Mouse (Mus musculus): ENCODE measurements around the gene Cfap126.

Gene Cfap126

GRCm38 (mm10) chr1:171096110-171096964 is 17.4 kb upstream of the Cfap126 start:
- CTCF ChIA-PET = interaction anchor here (0.6 kb wide), 1 partner anchor 164 kb away, joined by 4 read pairs; no protein-coding TSS in a partner anchor

DNA sequence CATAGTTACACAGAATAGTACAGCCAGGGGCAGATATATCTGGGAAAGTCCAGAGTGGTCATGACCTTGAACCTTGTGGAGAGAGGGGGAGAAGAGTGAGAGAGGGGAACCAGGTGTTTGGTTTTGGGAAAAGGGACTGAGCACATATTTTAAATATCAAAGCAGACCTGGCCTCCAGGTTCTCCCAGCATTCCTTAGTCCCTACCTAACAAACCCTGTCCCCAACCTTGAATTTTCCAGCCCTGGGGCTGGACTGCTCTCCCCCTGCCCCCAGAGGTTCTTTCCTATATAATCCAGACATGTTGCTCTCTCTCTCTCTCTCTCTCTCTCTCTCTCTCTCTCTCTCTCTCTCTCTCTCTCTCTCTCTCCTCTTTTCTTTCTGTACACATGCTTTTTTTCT is 16.6 kb upstream of the Cfap126 start:
- CTCF ChIA-PET = no interaction called here

- CTCF ChIA-PET = no interaction called here
These were observed 16.1 kb upstream of the Cfap126 start for GRCm38 (mm10) chr1:171097612-171098011.

GRCm38 (mm10) chr1:171101033-171101432 is 12.7 kb upstream of the Cfap126 start:
- CTCF ChIA-PET = interaction anchor here (0.6 kb wide), 1 partner anchor 22 kb away, joined by 14 read pairs; no protein-coding TSS in a partner anchor

- CTCF ChIA-PET = interaction anchor here (0.5 to 1.7 kb wide), 9 partner anchors 9 to 459 kb away, joined by 3 to 16 read pairs (median 3); partner anchors contain the start of gene Atf6
These were observed 11.8 kb upstream of the Cfap126 start for GRCm38 (mm10) chr1:171101733-171102546.

- CTCF ChIA-PET = interaction anchor here (0.5 to 1.7 kb wide), 6 partner anchors 8 to 235 kb away, joined by 3 to 16 read pairs (median 4); partner anchors contain the start of gene Atf6
These were observed 11.1 kb upstream of the Cfap126 start for GRCm38 (mm10) chr1:171102547-171103177.

DNA sequence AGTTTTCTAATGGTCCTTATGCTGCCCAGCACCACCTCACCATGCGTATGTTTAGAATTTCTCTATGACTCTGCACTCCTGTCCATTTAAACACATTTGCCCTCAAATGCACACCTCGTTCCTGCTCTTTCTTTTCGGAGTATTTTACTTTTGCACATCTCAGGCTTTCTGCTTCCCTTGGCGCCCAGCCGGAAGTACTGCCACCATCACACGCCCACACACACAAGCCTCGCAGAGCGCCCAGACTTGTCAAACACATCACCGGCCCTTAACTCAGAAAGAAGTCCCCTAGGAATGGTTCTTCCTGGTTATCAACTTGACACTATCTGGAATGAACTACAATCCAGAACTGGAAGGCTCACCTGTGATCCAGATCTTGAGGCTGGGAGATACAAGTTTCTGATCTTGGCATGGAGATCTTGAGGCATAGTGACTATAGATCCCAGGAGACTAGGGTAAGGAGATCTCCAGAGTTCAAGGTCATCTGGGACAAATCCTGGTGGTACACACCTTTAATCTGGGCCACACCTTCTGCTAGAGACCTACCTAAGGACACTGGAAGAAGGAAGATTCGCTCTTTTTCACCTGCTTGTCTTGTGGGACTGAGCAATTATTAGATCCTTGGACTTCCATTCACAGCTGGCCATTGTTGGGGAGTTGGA is 10.4 kb upstream of the Cfap126 start:
- CTCF ChIA-PET = interaction anchor here (0.7 to 1.7 kb wide), 2 partner anchors 8 to 105 kb away, joined by 3 to 16 read pairs; no protein-coding TSS in a partner anchor

DNA sequence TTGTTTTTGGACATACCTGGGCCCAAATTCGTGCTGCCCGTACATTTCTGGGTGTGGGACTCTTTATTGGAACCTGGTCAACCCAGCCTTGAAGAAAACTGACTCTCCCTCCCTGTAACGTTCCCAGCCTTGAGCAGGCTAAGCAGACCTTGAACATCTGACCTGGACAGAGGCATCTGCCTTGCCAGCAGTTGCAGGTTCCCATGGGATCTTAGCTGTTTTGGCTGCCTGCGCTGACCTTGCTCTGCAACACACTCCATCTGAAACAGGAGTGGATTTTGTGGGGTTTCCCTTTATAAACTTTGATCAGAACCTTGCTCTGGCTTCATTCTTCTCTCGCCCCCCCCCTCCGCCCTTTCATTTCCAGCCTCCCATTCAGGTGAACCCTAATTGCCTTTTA is 8.5 kb upstream of the Cfap126 start:
- CTCF ChIA-PET = interaction anchor here (0.7 kb wide), 2 partner anchors 8 to 82 kb away, joined by 3 to 24 read pairs; partner anchors contain the start of gene Cfap126

- CTCF ChIA-PET = no interaction called here
These were observed 4.1 kb upstream of the Cfap126 start for GRCm38 (mm10) chr1:171109620-171110019.

DNA sequence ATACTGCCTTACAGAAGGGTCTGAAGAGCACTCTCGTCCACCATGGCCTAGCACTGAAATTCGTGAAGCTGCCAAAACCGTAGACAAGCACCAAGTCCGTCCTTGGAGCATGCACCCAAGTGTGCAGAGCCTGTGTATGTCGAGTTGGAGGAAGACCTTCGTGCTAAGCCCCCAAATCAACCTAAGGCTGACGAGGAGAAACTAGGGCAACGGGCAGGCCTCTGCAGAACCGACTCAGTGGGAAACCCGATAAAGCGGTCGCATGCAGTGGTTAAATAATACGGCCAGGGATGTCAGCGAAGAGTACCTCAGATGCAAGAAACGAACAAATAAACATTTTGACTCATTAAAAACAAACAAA is 3.1 kb upstream of the Cfap126 start:
- CTCF ChIA-PET = interaction anchor here (2.3 kb wide), 1 partner anchor 8 kb away, joined by 16 read pairs; no protein-coding TSS in a partner anchor

GRCm38 (mm10) chr1:171111020-171111780 is 2.5 kb upstream of the Cfap126 start:
- CTCF ChIA-PET = interaction anchor here (0.5 to 2.3 kb wide), 3 partner anchors 9 to 236 kb away, joined by 3 to 16 read pairs (median 4); no protein-coding TSS in a partner anchor

DNA sequence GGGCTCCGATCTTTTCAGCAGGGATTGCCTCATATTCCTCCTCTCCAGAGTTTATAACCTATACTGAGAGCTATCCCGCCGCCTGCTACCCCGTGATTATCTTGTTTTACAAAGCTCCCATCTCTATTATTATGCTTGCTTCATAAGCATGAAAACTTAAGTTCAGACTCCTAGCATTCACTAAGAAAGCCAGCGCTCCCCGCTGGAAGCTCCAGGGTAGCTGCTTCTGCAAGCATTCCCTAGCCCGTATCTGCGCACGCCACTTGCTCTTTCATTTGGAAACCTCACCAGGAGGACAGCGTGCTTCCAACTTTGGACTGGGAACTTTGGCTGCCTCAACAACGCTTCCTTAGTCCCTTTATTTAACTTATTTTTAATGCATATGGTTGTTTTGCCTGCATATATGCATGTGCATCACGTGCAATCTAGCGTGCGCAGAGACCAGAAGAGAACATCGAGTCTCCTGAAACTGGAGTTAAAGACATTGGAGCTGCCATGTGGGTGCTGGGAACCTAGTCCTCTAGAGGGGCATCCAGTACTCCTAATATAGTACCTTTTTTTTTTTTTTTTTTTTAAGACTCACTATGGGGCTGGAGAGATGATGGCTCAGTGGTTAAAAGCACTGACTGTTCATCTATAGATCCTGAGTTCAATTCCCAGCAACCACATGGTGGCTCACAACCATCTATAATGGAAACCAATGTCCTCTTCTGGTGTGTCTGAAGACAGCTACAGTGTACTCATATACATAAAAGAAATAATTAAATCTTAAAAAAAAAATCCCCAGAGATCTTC is 1.7 kb upstream of the Cfap126 start:
- CTCF ChIA-PET = interaction anchor here (0.5 to 2.3 kb wide), 3 partner anchors 10 to 237 kb away, joined by 3 to 16 read pairs (median 4); no protein-coding TSS in a partner anchor

- CTCF ChIA-PET = interaction anchor here (1.2 kb wide), 1 partner anchor 7 kb away, joined by 3 read pairs; no protein-coding TSS in a partner anchor
These were observed 732 bp upstream of the Cfap126 start for GRCm38 (mm10) chr1:171112986-171113385.

DNA sequence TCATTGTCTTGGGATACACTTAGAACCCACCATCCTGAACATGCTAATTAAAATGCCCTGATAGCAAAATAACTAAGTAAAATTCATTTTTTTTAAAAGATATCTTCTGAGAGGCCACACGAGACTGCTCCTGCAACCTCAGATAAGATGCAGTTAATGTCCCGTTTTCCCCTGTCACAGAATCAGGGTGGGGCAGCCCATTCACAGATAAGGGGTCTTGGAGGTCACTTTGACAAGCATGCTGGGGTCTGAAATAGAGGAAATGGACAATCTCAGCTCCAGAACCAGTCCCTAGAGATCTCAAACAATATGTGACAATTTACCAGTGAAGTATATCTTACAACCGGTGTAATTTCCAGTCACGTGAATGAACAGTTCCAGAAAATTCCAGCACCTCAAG is 2.6 kb downstream of the Cfap126 start:
- CTCF ChIA-PET = no interaction called here

GRCm38 (mm10) chr1:171118269-171118684 is 4.6 kb downstream of the Cfap126 start:
- CTCF ChIA-PET = interaction anchor here (1.0 kb wide), 1 partner anchor 16 kb away, joined by 5 read pairs; no protein-coding TSS in a partner anchor

GRCm38 (mm10) chr1:171118996-171119395 is 5.3 kb downstream of the Cfap126 start:
- CTCF ChIA-PET = interaction anchor here (1.0 kb wide), 1 partner anchor 17 kb away, joined by 5 read pairs; no protein-coding TSS in a partner anchor

DNA sequence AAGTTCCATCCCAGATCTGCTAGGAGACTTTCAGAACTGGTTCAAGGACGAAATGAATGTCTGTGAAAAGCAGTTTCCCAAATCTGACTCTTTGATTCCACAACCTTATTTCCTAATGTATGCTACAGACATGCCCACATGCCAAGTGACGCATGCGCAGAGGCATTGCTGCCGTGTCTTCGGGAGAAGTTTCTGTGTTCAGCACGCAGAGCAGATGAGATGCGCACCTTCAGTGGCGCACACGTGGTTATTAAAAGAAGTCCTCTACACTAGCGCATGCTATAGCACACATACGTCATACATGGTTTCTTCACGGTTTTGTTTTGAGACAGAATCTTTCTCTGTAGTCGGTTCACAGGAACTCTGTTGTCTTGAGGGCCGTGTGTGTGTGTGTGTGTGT is 5.7 kb downstream of the Cfap126 start:
- CTCF ChIA-PET = interaction anchor here (1.0 kb wide), 1 partner anchor 17 kb away, joined by 5 read pairs; no protein-coding TSS in a partner anchor

DNA sequence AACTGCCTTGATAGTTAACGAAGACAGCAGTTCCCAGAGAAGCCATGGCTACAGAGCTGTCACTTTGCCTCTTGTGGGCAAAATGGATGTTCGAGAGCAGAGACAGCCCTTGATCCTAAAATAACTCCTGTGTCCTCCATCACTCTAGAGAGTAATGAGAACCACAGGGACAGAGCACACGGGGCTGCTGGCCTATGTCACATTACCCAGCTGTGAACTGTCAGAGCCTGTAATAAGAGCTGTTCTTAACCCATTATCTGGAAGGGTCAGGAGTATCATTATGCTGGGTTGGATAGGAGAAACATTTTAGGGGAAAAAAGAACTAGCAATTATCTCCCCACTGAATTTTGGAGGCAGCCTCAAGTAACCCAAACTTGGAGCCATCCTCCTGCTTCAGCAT is 7.2 kb downstream of the Cfap126 start:
- CTCF ChIA-PET = interaction anchor here (0.5 kb wide), 1 partner anchor 88 kb away, joined by 18 read pairs; no protein-coding TSS in a partner anchor

- CTCF ChIA-PET = no interaction called here
These were observed 8.1 kb downstream of the Cfap126 start for GRCm38 (mm10) chr1:171121839-171122238.

Data from spleen, embryonic (tissue).